Mouse (Mus musculus) megakaryocyte-erythroid progenitor cell, adult 5-6 weeks (primary cell): ENCODE measurements around the gene Aox1. TPM values are rescaled to one million over a fixed set of nuclear protein-coding genes. Genes with fewer than 3 reads are reported as not detected.

ENCODE experiments used
- total RNA-seq, 2 experiments: library from RNA; stranded (forward) in 1 of 2; stranded (reverse) in 1 of 2; fragments of 200-1000, 215-1000 nt in 1 of 2; fragments of >200 nt in 1 of 2; fragmentation: Nextera tagmentation in 1 of 2; gene quantifications; 2 replicates each; pipeline ENCODE4 v1.2.3; 2014 to 2017

Aox1 gene
- total RNA-seq, 2 experiments from 2014 or later, result not detected

Other genes with a start within 250 kb of the Aox1 start
- 17.5 and 17.8 TPM in 2 replicates for gene Sgo2a, start 34.0 kb upstream of the Aox1 start, total RNA-seq (2014; fragmentation: Nextera tagmentation)
- gene Sgo2a, start 34.0 kb upstream of the Aox1 start, total RNA-seq (2017), result 15.1 and 15.5 TPM in 2 replicates
- 14.1 and 19.1 TPM in 2 replicates for gene Kctd18, start 11.0 kb upstream of the Aox1 start, total RNA-seq (2014; fragmentation: Nextera tagmentation)
- 17.8 and 22.7 TPM in 2 replicates for gene Kctd18, start 11.0 kb upstream of the Aox1 start, total RNA-seq (2017)
- gene Aox3, start 83.2 kb downstream of the Aox1 start, total RNA-seq (2014; fragmentation: Nextera tagmentation), result not detected in 2 replicates
- gene Aox3, start 83.2 kb downstream of the Aox1 start, total RNA-seq (2017), result not detected in 2 replicates
- 0.42 TPM in 1 of 2 replicates, not detected in the other for gene Aox4, start 180.5 kb downstream of the Aox1 start, total RNA-seq (2014; fragmentation: Nextera tagmentation)
- not detected in 2 replicates for gene Aox4, start 180.5 kb downstream of the Aox1 start, total RNA-seq (2017)
- gene Aox2, start 248.4 kb downstream of the Aox1 start, total RNA-seq (2014; fragmentation: Nextera tagmentation), result not detected in 2 replicates
- not detected in 2 replicates for gene Aox2, start 248.4 kb downstream of the Aox1 start, total RNA-seq (2017)